Mouse (Mus musculus) CD8-positive naive resting alpha-beta T cell, adult 2 months (primary cell): ENCODE measurements around the gene Cbx7.

Experiments used
- DNase-seq, 2 experiments: peaks; one replicate each; pipeline ENCODE4 v3.0.0; 2022; ENCODE audit warnings: low read depth in 2 of 2, low spot score in 2 of 2

Cbx7 gene

GRCm38 (mm10) chr15:79970940-79971339, at the start of gene Cbx7:
TSS of gene Cbx7 (minus strand) at chr15:79971119.
- no peak for DNase-seq

GRCm38 (mm10) chr15:80020516-80020915, 49.6 kb upstream of the Cbx7 start:
- DNase-seq, result peak in 1 of 2 experiments; percentile 38

GRCm38 (mm10) chr15:80019625-80020024, 48.7 kb upstream of the Cbx7 start:
- DNase-seq, result no peak

- no peak for DNase-seq
Observed at GRCm38 (mm10) chr15:80019220-80019619, 48.3 kb upstream of the Cbx7 start.

- no peak for DNase-seq
Observed at GRCm38 (mm10) chr15:80016563-80017301, 45.8 kb upstream of the Cbx7 start.

- DNase-seq, result no peak
Observed at GRCm38 (mm10) chr15:80015211-80015952, 44.5 kb upstream of the Cbx7 start.

GRCm38 (mm10) chr15:80014321-80015210, 43.6 kb upstream of the Cbx7 start, which contains the start of gene Pdgfb:
TSS of gene Pdgfb (minus strand) at chr15:80014977.
- no peak for DNase-seq

GRCm38 (mm10) chr15:80014031-80014320, 43.1 kb upstream of the Cbx7 start:
- no peak for DNase-seq

GRCm38 (mm10) chr15:80013256-80014030, 42.5 kb upstream of the Cbx7 start:
- DNase-seq, result no peak

- DNase-seq, result no peak
Observed at GRCm38 (mm10) chr15:80012527-80013201, 41.7 kb upstream of the Cbx7 start.

GRCm38 (mm10) chr15:80011778-80012526, 41.0 kb upstream of the Cbx7 start:
- DNase-seq, result peak in 1 of 2 experiments; percentile 37

GRCm38 (mm10) chr15:80011194-80011593, 40.3 kb upstream of the Cbx7 start:
- DNase-seq, result no peak

- DNase-seq, result no peak
Observed at GRCm38 (mm10) chr15:80010182-80010558, 39.3 kb upstream of the Cbx7 start.

GRCm38 (mm10) chr15:80009421-80010181, 38.7 kb upstream of the Cbx7 start:
- DNase-seq, result no peak

- no peak for DNase-seq
Observed at GRCm38 (mm10) chr15:80008461-80008860, 37.5 kb upstream of the Cbx7 start.

- DNase-seq, result no peak
Observed at GRCm38 (mm10) chr15:80006156-80006555, 35.2 kb upstream of the Cbx7 start.

GRCm38 (mm10) chr15:80005436-80005835, 34.5 kb upstream of the Cbx7 start:
- DNase-seq, result no peak

- DNase-seq, result no peak
Observed at GRCm38 (mm10) chr15:80004644-80005340, 33.9 kb upstream of the Cbx7 start.
